Mouse (Mus musculus): Measurements from ENCODE around the gene Mroh7.

GRCm38 (mm10) chr4:106769306-106769705 lies 38.6 kb upstream of the Mroh7 start:
- TF ChIP-seq GATA1 (IDR thresholded peaks at IDR 0.05; ENCODE audit: low read length) (no peak), TAL1 (IDR thresholded peaks at IDR 0.05; ENCODE audit: low read length) (no peak)

All from erythroblast, embryonic 14.5 days (primary cell).